Mouse (Mus musculus) kidney, adult 2 months (tissue): Measurements from ENCODE around the gene Plxna4.

Source experiments
- CTCF ChIP-seq: fragments of 200-500 bp; conservative IDR thresholded peaks from 2 replicates; pipeline ENCODE4 v1.5.1; 2011; ENCODE audit warnings: low read depth, mild to moderate bottlenecking, control low read depth, low read length, moderate library complexity, mixed read lengths; ENCODE audit not compliant: insufficient read depth, insufficient read length
- POLR2A ChIP-seq: fragments of 200-500 bp; IDR thresholded peaks from one replicate; pipeline ENCODE4 v1.6.1; 2011; ENCODE audit warnings: low read depth, low read length, control low read depth

- no peak for TF ChIP-seq POLR2A
- no peak for TF ChIP-seq CTCF
Observed at GRCm38 (mm10) chr6:32510924-32511323, 77.1 kb downstream of the Plxna4 start.
